Mouse (Mus musculus) adrenal gland, postnatal 25 days (tissue): ENCODE results near the gene Insl6. TPM values are rescaled to one million over a fixed set of nuclear protein-coding genes. Genes with fewer than 3 reads are reported as not detected.

Source experiments
- DNase-seq: peaks from one replicate; pipeline ENCODE4 v3.0.0; 2021; ENCODE audit warnings: mixed read lengths
- total RNA-seq: library from RNA; stranded (reverse); gene quantifications from 2 replicates; pipeline ENCODE4 v1.2.3, GENCODE M21; 2021

Gene Insl6
- total RNA-seq, 1 experiment from 2014 or later: 0.79 TPM

GRCm38 (mm10) chr19:29285451-29285869 is 39.7 kb downstream of the Insl6 start:
- no peak for DNase-seq

- no peak for DNase-seq
These were observed 46.1 kb downstream of the Insl6 start for GRCm38 (mm10) chr19:29278944-29279587.

DNA sequence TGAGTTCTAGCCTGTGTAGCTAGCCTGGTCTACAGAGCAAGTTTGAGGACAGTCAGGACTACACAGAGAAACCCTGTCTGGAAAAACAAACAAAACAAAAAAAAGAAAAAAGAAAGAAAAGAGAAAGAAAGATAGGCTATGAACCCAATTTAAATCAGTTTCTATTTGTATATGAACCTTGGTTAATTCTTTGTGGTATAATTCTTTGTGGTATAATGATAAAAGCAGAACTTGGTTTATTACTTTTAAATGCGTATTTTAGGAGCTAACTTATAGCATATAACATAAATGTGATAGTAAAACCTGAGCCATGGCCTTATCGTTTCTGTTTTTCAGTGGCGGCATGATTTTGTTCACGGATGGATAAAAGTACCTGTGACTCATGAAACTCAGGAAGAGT is 48.7 kb downstream of the Insl6 start:
- DNase-seq: no peak

DNA sequence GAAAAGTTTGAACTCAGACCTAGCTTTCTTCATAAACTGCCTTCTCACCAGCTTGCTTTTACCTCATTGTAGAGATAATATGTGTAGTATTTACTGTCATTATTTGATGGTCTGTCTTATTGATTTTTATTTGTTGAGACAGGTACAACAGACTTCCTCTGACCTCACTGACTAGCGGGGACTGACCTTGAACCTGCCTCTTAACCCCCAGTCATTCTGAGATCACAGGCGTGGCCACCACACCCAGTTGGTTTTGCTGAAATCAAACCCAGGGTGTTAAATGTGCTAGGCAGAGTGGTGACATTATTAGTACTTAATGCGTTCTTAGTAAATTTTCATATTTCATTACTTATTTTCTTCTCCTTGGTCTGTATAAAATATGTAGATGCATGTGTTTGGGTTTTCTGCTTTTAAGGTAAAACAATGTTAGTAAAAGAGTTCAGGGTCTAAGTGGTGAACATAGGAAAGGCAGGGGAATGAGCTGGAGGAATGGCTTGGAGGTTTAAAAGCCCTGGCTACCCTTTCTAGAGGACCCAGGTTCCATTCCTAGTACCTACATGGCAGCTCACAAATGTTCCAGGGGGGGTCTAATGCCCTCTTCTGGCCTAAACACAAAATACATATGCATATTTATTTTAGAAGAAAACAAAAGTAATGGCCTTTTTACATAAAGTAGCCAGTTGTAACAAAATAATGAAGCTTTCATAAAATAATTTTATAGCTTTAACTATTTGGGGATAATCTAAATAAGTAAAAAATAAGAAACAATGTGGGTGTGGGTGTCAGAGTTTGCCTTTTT is 52.9 kb downstream of the Insl6 start:
- no peak for DNase-seq

Other genes starting within 250 kb of the Insl6 start
- gene Rcl1, start 224.0 kb downstream of the Insl6 start, total RNA-seq: 32.4 and 32.9 TPM in 2 replicates
- gene Jak2, start 73.5 kb downstream of the Insl6 start, total RNA-seq: 23.7 and 26.5 TPM in 2 replicates
- not detected in 2 replicates for gene Rln1, start 9.3 kb upstream of the Insl6 start, total RNA-seq
- gene Plgrkt, start 42.0 kb upstream of the Insl6 start, total RNA-seq: 66.1 and 99.7 TPM in 2 replicates
- gene Cd274, start 42.1 kb upstream of the Insl6 start, total RNA-seq: 6.9 and 8.8 TPM in 2 replicates
- not detected in 2 replicates for gene Pdcd1lg2, start 85.6 kb upstream of the Insl6 start, total RNA-seq
- gene Ric1, start 196.9 kb upstream of the Insl6 start, total RNA-seq: 36.3 and 40.9 TPM in 2 replicates